Mouse (Mus musculus): ENCODE measurements around the gene Dhrs11. TPM values are rescaled to one million over a fixed set of nuclear protein-coding genes. Genes with fewer than 3 reads are reported as not detected.

Gene Dhrs11
- total RNA-seq, 2 experiments from 2014 or later = 5.3 to 7.6 TPM

GRCm38 (mm10) chr11:84822487-84822886 is 6.3 kb downstream of the Dhrs11 start:
- no peak for DNase-seq

- DNase-seq = no peak
Measured at GRCm38 (mm10) chr11:84821131-84821770, 7.5 kb downstream of the Dhrs11 start.

- peak; percentile 91 to 93 for DNase-seq
Measured at GRCm38 (mm10) chr11:84818961-84819692, 9.7 kb downstream of the Dhrs11 start, which contains the start of gene Mrm1. Gene Mrm1 (minus strand): TSS chr11:84819515.

- DNase-seq = peak; percentile 66 to 71
Measured at GRCm38 (mm10) chr11:84818085-84818960, 10.5 kb downstream of the Dhrs11 start.

- no peak for DNase-seq
Measured at GRCm38 (mm10) chr11:84817362-84817761, 11.4 kb downstream of the Dhrs11 start.

- DNase-seq = peak; percentile 70 to 75
Measured at GRCm38 (mm10) chr11:84813724-84814510, 14.9 kb downstream of the Dhrs11 start.

GRCm38 (mm10) chr11:84804373-84804772 is 24.4 kb downstream of the Dhrs11 start:
- DNase-seq = no peak

- DNase-seq = peak; percentile 56 to 60
Measured at GRCm38 (mm10) chr11:84797627-84798353, 31.0 kb downstream of the Dhrs11 start.

GRCm38 (mm10) chr11:84797026-84797425 is 31.8 kb downstream of the Dhrs11 start:
- no peak for DNase-seq

GRCm38 (mm10) chr11:84794496-84795113 is 34.2 kb downstream of the Dhrs11 start:
- DNase-seq = peak; percentile 70 to 77

GRCm38 (mm10) chr11:84793545-84793944 is 35.2 kb downstream of the Dhrs11 start:
- DNase-seq = no peak

- no peak for DNase-seq
Measured at GRCm38 (mm10) chr11:84790383-84790782, 38.4 kb downstream of the Dhrs11 start.

GRCm38 (mm10) chr11:84780143-84780870 is 48.5 kb downstream of the Dhrs11 start:
- no peak for DNase-seq

- DNase-seq = no peak
Measured at GRCm38 (mm10) chr11:84775560-84775959, 53.2 kb downstream of the Dhrs11 start.

- no peak for DNase-seq
Measured at GRCm38 (mm10) chr11:84774870-84775514, 53.8 kb downstream of the Dhrs11 start.

All from layer of hippocampus, postnatal 36 days (tissue).